Mouse (Mus musculus): ENCODE results near the gene Slc22a23. TPM values are rescaled to one million over a fixed set of nuclear protein-coding genes. Genes with fewer than 3 reads are reported as not detected.

Gene Slc22a23
- total and polyA plus RNA-seq, 3 experiments, result 0.47 to 1.3 (median 0.85) TPM

GRCm38 (mm10) chr13:34159926-34160325 lies 185.1 kb downstream of the Slc22a23 start:
- in situ Hi-C loops (cut with MboI; ENCODE audit: low pct_ligation_motif_present, low pct_unique_long_range_greater_than_20kb, low sequenced_read_pairs), result loop anchor here (5.0 to 10.0 kb wide), 2 partner anchors 108 to 205 kb away; no protein-coding TSS in a partner anchor
- peaks cover 0 to 2% of the 10 kb centered on the region in 2 experiments for H3K36me3 ChIP-seq (replicated peaks in 1 of 2; ENCODE audit: control insufficient read depth in 1 of 2, insufficient read depth in 1 of 2, low read length in 1 of 2)
- H3K4me2 ChIP-seq (ENCODE audit: insufficient read depth, low read depth, poor library complexity, severe bottlenecking), result no peak overlapping the region
- H3K9ac ChIP-seq (ENCODE audit: insufficient read depth, low read depth), result no peak overlapping the region
- H3K4me1 ChIP-seq (ENCODE audit: control insufficient read depth in 1 of 2, insufficient read depth in 2 of 2), result peaks cover 13 to 48% of the 10 kb centered on the region in 2 experiments
- H3K27me3 ChIP-seq (replicated peaks), result no peaks in the 10 kb centered on the region
- H3K9me3 ChIP-seq (replicated peaks; ENCODE audit: low read length), result peaks cover 4% of the 10 kb centered on the region
- no peak overlapping the region for H3K27ac ChIP-seq (ENCODE audit: insufficient read depth, low read depth)
- DNase-seq (ENCODE audit: extremely low read depth), result no peak
- H3K4me3 ChIP-seq (replicated peaks in 1 of 3; ENCODE audit: low read depth in 2 of 3, low read length in 2 of 3, poor library complexity in 1 of 3), result no peak overlapping the region
- H3K79me2 ChIP-seq (replicated peaks; ENCODE audit: control insufficient read depth, extremely low read depth, insufficient read depth, poor library complexity, severe bottlenecking), result peaks cover 15% of the 10 kb centered on the region
- TF ChIP-seq RCOR1 (conservative IDR thresholded peaks at IDR 0.05; ENCODE audit: low read depth, low read length) (no peak), KAT2A (IDR thresholded peaks at IDR 0.05; ENCODE audit: insufficient replicate concordance, low read length) (no peak), PAX5 (IDR thresholded peaks at IDR 0.05; ENCODE audit: low read length) (no peak), ZNF384 (IDR thresholded peaks at IDR 0.05; ENCODE audit: low read depth, low read length) (no peak), ZMIZ1 (IDR thresholded peaks at IDR 0.05; ENCODE audit: low read depth, low read length) (no peak), ELF1 (IDR thresholded peaks at IDR 0.05; ENCODE audit: low read depth, low read length) (no peak), EP300 (IDR thresholded peaks at IDR 0.05; ENCODE audit: low read length) (peak; percentile 38; the same call in 1 of the 2 replicates), ETS1 (conservative IDR thresholded peaks at IDR 0.05; ENCODE audit: low read depth, low read length) (no peak), CHD1 (IDR thresholded peaks at IDR 0.05; ENCODE audit: low read depth, low read length) (peak; percentile 96), CHD2 (IDR thresholded peaks at IDR 0.05; ENCODE audit: low read length) (no peak), BHLHE40 (IDR thresholded peaks at IDR 0.05; ENCODE audit: low read depth, low read length) (no peak)
- dilution Hi-C loops (cut with MboI; ENCODE audit: extremely low pct_ligation_motif_present, extremely low pct_unique_long_range_greater_than_20kb, low sequenced_read_pairs), result no loop called here

GRCm38 (mm10) chr13:34157596-34158157 lies 187.3 kb downstream of the Slc22a23 start:
- H3K9me3 ChIP-seq (replicated peaks; ENCODE audit: low read length), result peaks cover 4% of the 10 kb centered on the region
- H3K4me2 ChIP-seq (ENCODE audit: insufficient read depth, low read depth, poor library complexity, severe bottlenecking), result no peak overlapping the region
- no peak overlapping the region for H3K9ac ChIP-seq (ENCODE audit: insufficient read depth, low read depth)
- H3K27me3 ChIP-seq (replicated peaks), result no peaks in the 10 kb centered on the region
- no peak for DNase-seq (ENCODE audit: extremely low read depth)
- peaks cover 11 to 47% of the 10 kb centered on the region in 2 experiments for H3K4me1 ChIP-seq (ENCODE audit: control insufficient read depth in 1 of 2, insufficient read depth in 2 of 2)
- in situ Hi-C loops (cut with MboI; ENCODE audit: low pct_ligation_motif_present, low pct_unique_long_range_greater_than_20kb, low sequenced_read_pairs), result loop anchor here (10.0 kb wide), 1 partner anchor 203 kb away; no protein-coding TSS in a partner anchor
- dilution Hi-C loops (cut with MboI; ENCODE audit: extremely low pct_ligation_motif_present, extremely low pct_unique_long_range_greater_than_20kb, low sequenced_read_pairs), result no loop called here
- H3K36me3 ChIP-seq (replicated peaks in 1 of 2; ENCODE audit: control insufficient read depth in 1 of 2, insufficient read depth in 1 of 2, low read length in 1 of 2), result no peaks in the 10 kb centered on the region
- peak; percentile 57; the same call in 1 of the 2 replicates for TF ChIP-seq MAFK (IDR thresholded peaks at IDR 0.05; ENCODE audit: insufficient replicate concordance, low read length)
- no peak for TF ChIP-seq POLR2A (IDR thresholded peaks at IDR 0.05; ENCODE audit: low read depth, low read length)
- H3K27ac ChIP-seq (ENCODE audit: insufficient read depth, low read depth), result no peak overlapping the region
- H3K4me3 ChIP-seq (replicated peaks in 1 of 3; ENCODE audit: low read depth in 2 of 3, low read length in 2 of 3, poor library complexity in 1 of 3), result no peak overlapping the region
- H3K79me2 ChIP-seq (replicated peaks; ENCODE audit: control insufficient read depth, extremely low read depth, insufficient read depth, poor library complexity, severe bottlenecking), result no peaks in the 10 kb centered on the region

- H3K9me3 ChIP-seq (replicated peaks; ENCODE audit: low read length), result peaks cover 4% of the 10 kb centered on the region
- no peaks in the 10 kb centered on the region for H3K36me3 ChIP-seq (replicated peaks in 1 of 2; ENCODE audit: control insufficient read depth in 1 of 2, insufficient read depth in 1 of 2, low read length in 1 of 2)
- H3K79me2 ChIP-seq (replicated peaks; ENCODE audit: control insufficient read depth, extremely low read depth, insufficient read depth, poor library complexity, severe bottlenecking), result no peaks in the 10 kb centered on the region
- in situ Hi-C loops (cut with MboI; ENCODE audit: low pct_ligation_motif_present, low pct_unique_long_range_greater_than_20kb, low sequenced_read_pairs) (loop anchor here (10.0 kb wide), 1 partner anchor 202 kb away; no protein-coding TSS in a partner anchor), dilution Hi-C loops (cut with MboI; ENCODE audit: extremely low pct_ligation_motif_present, extremely low pct_unique_long_range_greater_than_20kb, low sequenced_read_pairs) (no loop called here)
- no peak overlapping the region for H3K4me2 ChIP-seq (ENCODE audit: insufficient read depth, low read depth, poor library complexity, severe bottlenecking)
- no peak overlapping the region for H3K4me3 ChIP-seq (replicated peaks in 1 of 3; ENCODE audit: low read depth in 2 of 3, low read length in 2 of 3, poor library complexity in 1 of 3)
- TF ChIP-seq ZNF384 (IDR thresholded peaks at IDR 0.05; ENCODE audit: low read depth, low read length), result no peak
- TF ChIP-seq IRF4 (IDR thresholded peaks at IDR 0.05; ENCODE audit: low read depth, low read length), result no peak
- TF ChIP-seq MYC (IDR thresholded peaks at IDR 0.05; ENCODE audit: low read depth, low read length), result no peak
- no peak for TF ChIP-seq RAD21 (IDR thresholded peaks at IDR 0.05; ENCODE audit: low read depth, low read length)
- no peak for TF ChIP-seq E2F4 (IDR thresholded peaks at IDR 0.05; ENCODE audit: insufficient replicate concordance, low read depth, low read length)
- no peak for TF ChIP-seq POLR2A (IDR thresholded peaks at IDR 0.05; ENCODE audit: low read depth, low read length)
- TF ChIP-seq GABPA (IDR thresholded peaks at IDR 0.05; ENCODE audit: insufficient replicate concordance, low read depth, low read length), result no peak
- TF ChIP-seq TCF12 (IDR thresholded peaks at IDR 0.05; ENCODE audit: low read depth, low read length), result no peak
- TF ChIP-seq MXI1 (IDR thresholded peaks at IDR 0.05; ENCODE audit: low read depth, low read length), result no peak
- no peak for TF ChIP-seq MAX (IDR thresholded peaks at IDR 0.05; ENCODE audit: low read length)
- no peak for TF ChIP-seq ZC3H11A (IDR thresholded peaks at IDR 0.05; ENCODE audit: low read depth, low read length)
- no peak for TF ChIP-seq NRF1 (IDR thresholded peaks at IDR 0.05; ENCODE audit: low read depth, low read length)
- no peak for TF ChIP-seq CHD2 (IDR thresholded peaks at IDR 0.05; ENCODE audit: low read length)
- no peak for TF ChIP-seq SMC3 (IDR thresholded peaks at IDR 0.05; ENCODE audit: low read depth, low read length)
- TF ChIP-seq JUND (conservative IDR thresholded peaks at IDR 0.05; ENCODE audit: low read depth, low read length), result no peak
- no peak for TF ChIP-seq USF1 (IDR thresholded peaks at IDR 0.05; ENCODE audit: low read depth, low read length)
- no peak overlapping the region for H3K27ac ChIP-seq (ENCODE audit: insufficient read depth, low read depth)
- no peak for DNase-seq (ENCODE audit: extremely low read depth)
- peaks cover 11 to 40% of the 10 kb centered on the region in 2 experiments for H3K4me1 ChIP-seq (ENCODE audit: control insufficient read depth in 1 of 2, insufficient read depth in 2 of 2)
- H3K27me3 ChIP-seq (replicated peaks), result no peaks in the 10 kb centered on the region
- H3K9ac ChIP-seq (ENCODE audit: insufficient read depth, low read depth), result no peak overlapping the region
These were observed 188.2 kb downstream of the Slc22a23 start for GRCm38 (mm10) chr13:34156840-34157185.
